Mouse (Mus musculus) intestine, postnatal 0 days (tissue): ENCODE data around the gene Sycp2l. TPM values are rescaled to one million over a fixed set of nuclear protein-coding genes. Genes with fewer than 3 reads are reported as not detected.

Experiments used
- ATAC-seq: fragments of 200-750 bp; cut with Nextera tagmentation; 2 replicates; pipeline ENCODE4 v1.8.0; 2017; ENCODE audit warnings: mild to moderate bottlenecking, moderate TSS enrichment, moderate library complexity
- H3K27ac ChIP-seq: fragments of 300-500 bp; sonication (generic); 2 replicates; pipeline ENCODE4 v1.5.1; 2014; ENCODE audit warnings: mild to moderate bottlenecking, low read depth, low read length, moderate library complexity
- H3K27me3 ChIP-seq: fragments of 300-500 bp; sonication (generic); replicated peaks from 2 replicates; pipeline ENCODE4 v1.6.1; 2014; ENCODE audit warnings: low read length, mixed read lengths; ENCODE audit not compliant: control insufficient read depth, insufficient read depth
- H3K36me3 ChIP-seq: fragments of 300-500 bp; sonication (generic); 2 replicates; pipeline ENCODE4 v1.6.1; 2014; ENCODE audit warnings: mild to moderate bottlenecking, moderate library complexity; ENCODE audit not compliant: control insufficient read depth, insufficient read depth
- H3K4me1 ChIP-seq: fragments of 300-500 bp; sonication (generic); replicated peaks from 2 replicates; pipeline ENCODE4 v1.6.1; 2014; ENCODE audit warnings: antibody characterized with exemption, low read length, mixed read lengths; ENCODE audit not compliant: control insufficient read depth, insufficient read depth
- H3K4me2 ChIP-seq: fragments of 300-500 bp; sonication (generic); replicated peaks from 2 replicates; pipeline ENCODE4 v1.6.1; 2014; ENCODE audit warnings: low read depth, mild to moderate bottlenecking, moderate library complexity
- H3K4me3 ChIP-seq: fragments of 300-500 bp; sonication (generic); 2 replicates; pipeline ENCODE4 v1.5.1; 2014; ENCODE audit warnings: low read depth, low read length
- H3K9ac ChIP-seq: fragments of 300-500 bp; sonication (generic); 2 replicates; pipeline ENCODE4 v1.6.1; 2014; ENCODE audit warnings: mild to moderate bottlenecking, low read depth, low read length
- H3K9me3 ChIP-seq: fragments of 300-500 bp; sonication (generic); 2 replicates; pipeline ENCODE4 v1.6.1; 2016; ENCODE audit warnings: mixed run types; ENCODE audit not compliant: control insufficient read depth
- CTCF ChIP-seq: sonication (generic); IDR thresholded peaks from 2 replicates; pipeline ENCODE4 v1.5.1; 2016; ENCODE audit warnings: low read depth, mild to moderate bottlenecking, control low read depth, antibody characterized with exemption, moderate library complexity
- WGBS: fragments of 180-500 bp; shearing (Covaris S2); extraction: QIAGEN DNeasy Blood & Tissue Kit; methylation state at CpG from one replicate; pipeline ENCODE4 v1.1.7; 2014; 5-methylcytosine and 5-hydroxymethylcytosine counted together
- polyA plus RNA-seq: library from polyadenylated mRNA; unstranded; fragments of >200 nt; fragmentation: Nextera tagmentation; extraction: Ambion mirVana; gene quantifications from 2 replicates; pipeline ENCODE4 v1.2.1, GENCODE M21; 2015

Gene Sycp2l
- polyA plus RNA-seq = 0.05 TPM in 1 of 2 replicates, not detected in the other

- TF ChIP-seq CTCF = no peak
- H3K27me3 ChIP-seq = 0 out of 2 replicates have a peak, but pooled peaks cover 4% of the 10 kb centered on the region
- no peaks in the 10 kb centered on the region for H3K36me3 ChIP-seq
- H3K9ac ChIP-seq = no peak within 1 kb of the TSS
- WGBS = 23% methylated on average over 14 of the region's 14 CpGs
- no peaks in the 10 kb centered on the region for H3K9me3 ChIP-seq
- H3K4me3 ChIP-seq = peak within 1 kb of the TSS; percentile 25; the same call in 1 of the 2 replicates
- no peaks in the 10 kb centered on the region for H3K4me1 ChIP-seq
- peak within 1 kb of the TSS; percentile 59 for H3K4me2 ChIP-seq
- no peak within 1 kb of the TSS for H3K27ac ChIP-seq
- ATAC-seq = no peak
Observed at GRCm38 (mm10) chr13:41113940-41114339, at the start of gene Sycp2l. Sycp2l (plus strand) TSS chr13:41114307.

- Histone ChIP-seq H3K4me2 (no peak overlapping the region), H3K27me3 (no peaks in the 10 kb centered on the region), H3K4me3 (no peak overlapping the region), H3K9ac (no peak overlapping the region), H3K9me3 (no peaks in the 10 kb centered on the region), H3K27ac (no peak overlapping the region), H3K36me3 (no peaks in the 10 kb centered on the region), H3K4me1 (no peaks in the 10 kb centered on the region)
- 92% methylated on average over 4 of the region's 4 CpGs for WGBS
- no peak for ATAC-seq
- TF ChIP-seq CTCF = no peak
Observed at GRCm38 (mm10) chr13:41067618-41068017, 46.5 kb upstream of the Sycp2l start.

- WGBS = 89% methylated on average over 11 of the region's 11 CpGs
- H3K9me3 ChIP-seq = no peaks in the 10 kb centered on the region
- no peak overlapping the region for H3K4me2 ChIP-seq
- no peak for ATAC-seq
- H3K36me3 ChIP-seq = no peaks in the 10 kb centered on the region
- no peak overlapping the region for H3K9ac ChIP-seq
- no peak for TF ChIP-seq CTCF
- H3K4me1 ChIP-seq = no peaks in the 10 kb centered on the region
- no peaks in the 10 kb centered on the region for H3K27me3 ChIP-seq
- no peak overlapping the region for H3K27ac ChIP-seq
- H3K4me3 ChIP-seq = no peak overlapping the region
Observed at GRCm38 (mm10) chr13:41071617-41072016, 42.5 kb upstream of the Sycp2l start.

DNA sequence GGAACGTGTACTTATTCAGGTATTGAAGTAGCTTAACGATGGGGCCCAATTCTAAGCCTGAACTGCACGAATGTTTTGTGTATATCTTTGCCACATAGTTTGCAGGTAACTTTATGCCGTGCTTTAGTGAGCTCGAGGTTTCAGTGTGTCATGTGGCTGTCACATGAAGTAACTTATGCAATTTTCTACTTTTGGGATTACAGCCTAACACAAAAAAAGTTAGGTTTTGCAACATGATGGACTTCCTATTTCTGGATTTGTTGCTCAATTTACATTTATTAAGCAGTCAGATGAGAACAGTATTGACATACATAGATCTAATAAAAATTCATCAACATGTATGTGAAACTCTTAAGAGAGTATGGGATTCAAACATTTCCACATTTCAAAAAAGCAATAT, 40.3 kb upstream of the Sycp2l start:
- Histone ChIP-seq H3K9me3 (no peaks in the 10 kb centered on the region), H3K4me1 (no peaks in the 10 kb centered on the region), H3K9ac (no peak overlapping the region), H3K36me3 (no peaks in the 10 kb centered on the region), H3K4me2 (no peak overlapping the region), H3K4me3 (no peak overlapping the region), H3K27me3 (peaks cover 18% of the 10 kb centered on the region), H3K27ac (no peak overlapping the region)
- 69% methylated on average over 5 of the region's 5 CpGs for WGBS
- ATAC-seq = no peak
- no peak for TF ChIP-seq CTCF

DNA sequence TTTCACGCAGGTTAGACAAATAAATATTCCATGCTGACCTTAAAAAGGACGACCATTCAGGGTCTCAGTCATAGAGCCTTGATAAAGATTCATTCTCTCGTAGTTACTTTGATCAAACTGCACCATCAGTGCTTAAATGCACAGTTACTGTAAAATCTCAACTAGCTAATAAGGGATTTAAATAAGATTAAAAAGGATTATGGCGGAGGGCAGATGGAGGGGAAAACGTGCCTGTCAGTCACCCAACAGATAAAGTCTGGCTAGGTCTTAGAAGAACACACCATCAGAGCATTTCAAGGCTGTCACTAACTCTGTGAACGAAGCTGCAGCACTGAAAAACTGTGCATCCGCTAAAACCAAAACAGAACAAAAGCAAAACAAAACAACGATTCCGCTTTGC, 36.2 kb upstream of the Sycp2l start:
- Histone ChIP-seq H3K27me3 (peaks cover 19% of the 10 kb centered on the region), H3K27ac (no peak overlapping the region), H3K4me1 (no peaks in the 10 kb centered on the region), H3K36me3 (no peaks in the 10 kb centered on the region), H3K9me3 (no peaks in the 10 kb centered on the region), H3K4me3 (no peak overlapping the region), H3K4me2 (no peak overlapping the region), H3K9ac (no peak overlapping the region)
- no peak for TF ChIP-seq CTCF
- 59% methylated on average over 9 of the region's 9 CpGs for WGBS
- ATAC-seq = no peak

DNA sequence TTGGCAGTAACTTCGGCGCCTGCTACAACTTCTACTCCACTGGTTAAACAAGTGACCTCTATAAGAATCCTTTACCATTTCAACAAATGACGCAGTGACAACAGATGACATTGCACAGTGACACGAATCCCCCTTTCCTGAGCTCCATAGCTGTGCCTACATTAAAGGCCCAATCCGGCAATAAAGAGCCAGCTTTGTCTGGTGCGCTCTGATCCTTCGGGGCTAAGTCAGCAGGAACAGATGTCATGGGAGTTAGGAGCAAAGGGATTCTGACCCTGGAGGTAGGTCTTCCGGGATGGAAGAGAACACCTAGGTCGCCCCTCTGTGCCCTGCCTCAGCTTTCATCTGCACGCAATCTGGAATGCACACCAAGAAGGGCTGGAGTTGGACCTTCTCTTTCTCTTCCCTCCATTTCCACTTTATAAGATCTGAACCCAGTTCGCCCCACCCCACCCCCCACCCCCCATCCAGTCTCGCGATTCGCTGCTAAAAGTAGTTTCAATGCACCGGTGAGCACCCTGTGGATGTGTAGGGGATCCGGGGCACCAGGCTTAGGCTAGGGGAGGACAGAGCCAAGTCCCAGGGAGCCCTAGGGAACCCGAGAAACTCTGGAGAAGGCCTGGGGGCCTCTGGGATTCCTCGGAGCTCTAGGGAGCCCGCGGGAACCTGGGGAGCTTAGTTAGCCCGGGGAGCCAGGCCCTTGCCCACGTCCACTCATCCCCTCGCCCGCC, 35.3 kb upstream of the Sycp2l start:
- Histone ChIP-seq H3K4me1 (no peaks in the 10 kb centered on the region), H3K27ac (no peak overlapping the region), H3K9ac (peak overlapping the region; percentile 37; the same call in 1 of the 2 replicates), H3K4me3 (peak overlapping the region; percentile 38), H3K4me2 (peak overlapping the region; percentile 81), H3K27me3 (peaks cover 19% of the 10 kb centered on the region), H3K36me3 (no peaks in the 10 kb centered on the region), H3K9me3 (no peaks in the 10 kb centered on the region)
- 14% methylated on average over 24 of the region's 24 CpGs for WGBS
- no peak for TF ChIP-seq CTCF
- ATAC-seq = no peak
